Mouse (Mus musculus) adrenal gland, postnatal 14 days (tissue): ENCODE measurements around the gene 2510009E07Rik. TPM values are rescaled to one million over a fixed set of nuclear protein-coding genes. Genes with fewer than 3 reads are reported as not detected.

ENCODE experiments used
- DNase-seq: peaks from one replicate; pipeline ENCODE4 v3.0.0; 2021; ENCODE audit warnings: mixed read lengths
- total RNA-seq: library from RNA; stranded (reverse); gene quantifications from 2 replicates; pipeline ENCODE4 v1.2.3, GENCODE M21; 2021

2510009E07Rik gene
- total RNA-seq, 1 experiment from 2014 or later = 17.5 TPM

- DNase-seq = peak; percentile 55
Measured at GRCm38 (mm10) chr16:21636156-21636853, 58.2 kb downstream of the 2510009E07Rik start.

DNA sequence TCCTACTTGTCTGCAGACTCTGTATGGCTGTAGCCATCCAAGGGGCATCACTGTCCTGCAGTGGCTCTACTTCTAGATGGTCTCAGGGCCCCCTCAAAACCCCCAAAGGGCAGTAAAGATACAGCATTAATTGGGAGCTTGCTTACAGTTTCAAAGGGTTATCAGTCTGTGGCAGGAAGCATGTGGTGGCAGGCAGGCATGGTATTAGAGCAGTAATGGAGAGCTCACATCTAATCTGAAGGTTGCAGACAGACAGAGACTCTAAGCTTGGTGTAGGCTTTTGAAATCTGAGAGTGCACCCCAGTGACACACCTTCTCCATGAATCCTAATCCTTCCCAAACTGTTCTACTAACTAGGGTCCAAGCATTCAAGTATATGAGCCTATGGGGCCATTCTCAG, 60.0 kb downstream of the 2510009E07Rik start:
- no peak for DNase-seq

DNA sequence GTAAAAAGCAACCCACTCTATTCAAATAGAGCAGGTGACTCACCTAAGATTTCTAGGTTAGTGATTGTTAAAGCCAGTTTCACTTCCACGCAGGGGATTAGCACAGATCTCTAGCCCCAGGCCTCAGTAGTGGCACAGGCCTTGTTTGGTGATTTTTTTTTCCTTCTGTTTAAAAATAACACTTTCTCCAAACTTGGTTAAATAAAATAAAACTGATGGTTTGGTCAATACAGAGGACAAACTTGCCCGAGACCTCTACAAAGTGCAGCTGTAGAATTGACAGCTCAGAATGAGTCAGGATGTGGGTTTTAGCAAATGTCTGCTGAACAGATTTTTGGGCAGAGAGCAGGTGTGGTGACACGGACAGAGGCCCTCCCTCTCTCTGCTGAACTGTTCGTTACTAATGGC, 62.6 kb downstream of the 2510009E07Rik start:
- DNase-seq = no peak

- DNase-seq = no peak
Measured at GRCm38 (mm10) chr16:21630614-21631013, 63.9 kb downstream of the 2510009E07Rik start.

DNA sequence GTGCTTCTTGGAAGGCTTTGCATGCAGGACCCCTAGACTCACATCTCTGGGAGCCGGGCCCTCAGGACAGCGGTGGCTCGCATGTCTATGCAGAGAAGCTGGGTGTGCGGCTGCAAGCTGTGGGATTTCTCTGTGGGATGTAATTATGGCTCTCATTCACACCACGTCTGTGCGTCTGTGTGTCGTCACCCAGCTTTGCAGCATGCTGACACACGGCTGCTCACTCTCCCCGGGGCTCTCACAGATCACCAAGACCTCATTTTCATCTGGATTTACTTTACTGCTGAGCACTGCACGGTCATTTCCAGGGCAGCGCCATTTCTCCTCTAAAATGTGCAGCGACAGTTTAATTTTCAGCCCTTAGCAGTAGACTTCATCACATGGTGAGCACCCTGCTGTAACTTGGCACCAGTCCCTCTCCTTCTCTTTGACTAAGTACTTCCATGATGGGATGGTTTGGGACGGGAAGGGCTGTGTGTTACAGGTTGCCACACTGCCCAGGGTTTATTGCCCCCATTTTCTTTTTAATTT, 66.3 kb downstream of the 2510009E07Rik start:
- DNase-seq = no peak

DNA sequence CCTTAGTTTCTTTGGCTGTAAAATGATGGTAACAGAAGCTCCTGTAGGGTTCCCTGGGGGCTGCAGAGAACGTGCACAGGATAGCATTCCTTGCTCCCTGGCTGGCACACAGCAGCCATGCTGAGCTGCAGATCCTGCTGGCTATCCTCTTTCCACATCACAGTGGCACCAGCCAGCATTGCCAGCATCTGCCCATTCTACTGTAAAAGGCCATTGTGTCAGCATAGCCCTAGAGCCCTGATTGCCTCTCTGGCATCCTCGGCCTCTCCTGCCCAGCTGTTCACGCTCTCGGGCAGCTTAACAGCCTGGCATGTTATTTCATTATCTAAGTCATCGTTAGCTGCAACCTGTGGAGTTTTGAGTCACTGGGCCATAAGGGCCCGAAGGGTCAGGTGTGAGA, 67.2 kb downstream of the 2510009E07Rik start:
- DNase-seq = no peak

- DNase-seq = no peak
Measured at GRCm38 (mm10) chr16:21625784-21626634, 68.5 kb downstream of the 2510009E07Rik start.

- DNase-seq = no peak
Measured at GRCm38 (mm10) chr16:21620630-21621029, 73.8 kb downstream of the 2510009E07Rik start.

DNA sequence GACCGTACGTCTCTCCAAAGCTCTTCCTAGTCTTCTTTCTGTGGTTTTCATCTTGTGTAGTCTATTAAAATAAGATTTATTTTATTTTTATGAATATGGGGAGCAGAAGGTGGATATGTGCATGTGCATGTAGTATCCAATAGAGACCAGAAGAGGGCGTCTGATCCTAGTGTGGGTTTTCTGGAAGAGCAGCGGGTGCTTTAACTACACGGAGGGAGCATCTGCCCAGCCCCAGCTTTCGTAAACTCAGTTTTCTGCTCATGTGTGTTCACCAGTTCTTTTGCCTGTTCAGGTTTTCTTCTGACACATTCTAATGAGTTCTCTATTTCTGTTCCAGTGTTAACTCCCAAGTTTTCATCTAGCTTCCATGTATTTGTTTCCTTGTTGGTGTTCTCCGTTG, 78.7 kb downstream of the 2510009E07Rik start:
- peak; percentile 71 for DNase-seq

DNA sequence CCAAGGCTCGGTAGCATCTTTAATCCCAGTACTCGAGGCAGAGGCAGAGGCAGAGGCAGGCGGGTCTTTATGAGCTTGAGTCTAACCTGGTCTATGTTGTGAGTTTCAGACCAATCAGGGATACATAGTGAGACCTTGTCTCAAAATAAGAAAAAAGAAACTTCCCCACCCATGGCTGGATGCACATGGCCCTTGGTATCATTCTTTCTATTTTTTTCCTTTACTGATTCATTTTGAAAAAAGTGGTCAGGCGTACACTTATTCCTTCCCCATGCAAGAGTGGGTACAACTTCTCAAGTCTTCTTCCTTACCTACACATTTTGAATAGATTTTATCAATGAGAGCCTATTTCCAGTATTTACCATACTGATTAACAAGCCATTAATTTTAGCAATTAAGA, 84.0 kb downstream of the 2510009E07Rik start:
- no peak for DNase-seq

- DNase-seq = no peak
Measured at GRCm38 (mm10) chr16:21608176-21608865, 86.1 kb downstream of the 2510009E07Rik start.

GRCm38 (mm10) chr16:21607651-21608040, 86.8 kb downstream of the 2510009E07Rik start:
- DNase-seq = no peak

DNA sequence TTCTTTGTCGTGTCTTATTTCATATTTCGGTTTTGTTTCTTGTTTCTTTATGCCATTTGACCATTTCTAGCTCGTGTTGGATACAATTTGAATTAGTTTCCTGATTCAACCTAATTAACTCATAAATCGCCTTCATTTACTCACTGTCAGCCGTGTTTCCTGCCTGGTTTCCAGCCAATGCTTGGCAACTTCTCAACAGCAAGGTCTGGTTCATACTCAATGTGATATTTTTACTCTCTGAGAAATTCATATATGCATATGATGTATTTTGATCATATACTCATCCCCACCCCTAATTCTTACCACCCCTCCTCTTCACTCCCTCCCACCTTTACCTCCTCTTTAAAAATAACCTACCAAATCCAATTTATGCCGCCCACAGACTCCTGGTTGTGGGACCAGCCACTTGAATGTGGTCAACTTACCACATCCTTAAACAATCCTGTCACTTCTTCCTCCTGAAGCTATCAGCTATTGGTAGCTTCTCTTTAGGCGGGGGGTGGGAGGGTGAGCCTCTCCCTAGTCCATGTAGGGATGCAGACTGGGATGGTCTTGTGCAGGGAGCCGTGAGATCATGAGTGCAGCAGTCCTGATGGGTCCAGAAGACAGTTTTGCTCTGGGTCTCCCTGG, 87.3 kb downstream of the 2510009E07Rik start:
- DNase-seq = peak; percentile 17

DNA sequence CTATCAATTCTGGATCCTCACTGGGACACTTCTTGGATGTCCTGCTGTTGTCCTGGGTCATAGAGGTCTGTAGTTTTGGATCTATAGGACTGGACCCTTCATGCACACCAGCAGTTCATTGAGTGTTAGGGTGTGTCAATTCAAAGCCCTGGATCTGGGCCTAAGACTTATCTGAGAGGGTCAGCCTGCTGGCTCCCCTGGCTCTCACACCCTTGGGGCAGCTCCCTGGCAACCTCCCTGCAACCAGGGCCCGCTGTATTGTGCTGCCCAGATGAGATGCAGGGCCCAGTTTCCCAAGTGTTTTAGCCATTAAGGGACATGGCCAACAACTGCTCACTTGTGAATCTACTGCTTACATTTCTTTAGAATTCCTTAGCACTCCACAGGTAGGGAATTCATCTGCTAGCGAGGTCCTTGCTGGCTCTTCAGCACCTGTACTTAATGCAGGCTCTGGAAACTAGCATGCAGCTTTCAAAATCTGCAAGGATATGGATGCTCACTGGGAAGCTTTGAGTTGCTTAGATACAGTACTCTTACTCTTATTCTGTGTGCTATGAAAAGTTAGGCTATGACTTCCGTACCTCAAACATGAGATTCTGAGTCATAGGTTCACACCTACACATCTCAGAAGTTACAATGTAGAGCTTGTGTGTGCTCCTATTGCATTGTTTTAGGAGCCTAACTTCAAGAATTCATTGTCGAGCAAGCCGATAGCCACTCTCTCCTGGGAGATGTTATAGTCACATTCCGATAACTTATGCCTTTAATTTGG, 88.0 kb downstream of the 2510009E07Rik start:
- DNase-seq = no peak

- no peak for DNase-seq
Measured at GRCm38 (mm10) chr16:21604354-21604753, 90.1 kb downstream of the 2510009E07Rik start.

Other genes with a start within 250 kb of the 2510009E07Rik start
- gene Ehhadh, start 93.1 kb upstream of the 2510009E07Rik start, total RNA-seq = 81.5 and 84.5 TPM in 2 replicates
- 0.94 and 2.0 TPM in 2 replicates for gene Map3k13, start 99.7 kb upstream of the 2510009E07Rik start, total RNA-seq